Mouse (Mus musculus): ENCODE results near the gene Lad1.

Lad1 gene

GRCm38 (mm10) chr1:135810180-135810579 is 8.2 kb upstream of the Lad1 start:
- DNase-seq: no peak

- peak; percentile 66 for DNase-seq
These were observed 7.3 kb upstream of the Lad1 start for GRCm38 (mm10) chr1:135811016-135811646.

- no peak for DNase-seq
These were observed 6.2 kb upstream of the Lad1 start for GRCm38 (mm10) chr1:135812205-135812604.

GRCm38 (mm10) chr1:135812618-135813017 is 5.8 kb upstream of the Lad1 start:
- no peak for DNase-seq

DNA sequence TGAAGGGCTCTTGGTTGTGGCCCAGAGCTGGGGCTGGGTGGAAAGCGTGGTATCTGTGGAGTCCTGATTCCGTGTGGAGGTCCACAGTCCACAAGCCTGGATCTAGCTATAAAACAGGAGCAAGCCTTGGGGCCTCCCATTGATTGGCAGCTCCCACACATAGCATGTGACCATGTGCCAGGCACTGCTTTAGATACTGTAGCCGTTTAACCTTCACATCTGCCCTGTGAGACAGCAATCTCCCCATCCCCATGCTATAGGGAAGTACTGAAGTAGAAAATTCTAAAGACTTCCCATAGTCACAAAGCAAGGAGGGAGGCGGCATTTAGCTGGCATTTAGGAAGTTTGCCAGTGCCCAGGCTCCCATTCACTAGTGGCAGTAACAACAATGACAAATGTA is 5.3 kb upstream of the Lad1 start:
- DNase-seq: no peak

- no peak for DNase-seq
These were observed 4.6 kb upstream of the Lad1 start for GRCm38 (mm10) chr1:135813687-135814395.

GRCm38 (mm10) chr1:135814531-135814930 is 3.9 kb upstream of the Lad1 start:
- DNase-seq: no peak

DNA sequence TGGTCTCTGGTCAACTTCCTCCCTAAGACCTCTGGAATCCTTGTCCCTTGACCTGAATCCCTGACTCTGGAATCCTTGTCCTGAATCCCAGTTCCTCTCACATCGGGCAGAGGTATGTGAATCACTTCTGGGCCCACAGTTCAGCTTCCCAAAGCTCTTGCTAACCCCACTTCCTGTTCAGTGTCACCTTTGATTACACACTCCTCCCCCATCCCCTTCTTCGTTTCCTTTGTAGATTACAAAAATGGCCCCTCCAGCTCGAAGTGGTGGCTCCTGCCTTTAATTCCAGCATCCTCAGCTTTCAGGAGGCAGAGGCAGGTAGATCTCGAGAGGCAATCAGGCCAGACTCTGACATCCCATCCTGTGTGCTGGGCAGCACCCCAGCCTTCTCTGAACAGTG is 803 bp upstream of the Lad1 start:
- DNase-seq: no peak

DNA sequence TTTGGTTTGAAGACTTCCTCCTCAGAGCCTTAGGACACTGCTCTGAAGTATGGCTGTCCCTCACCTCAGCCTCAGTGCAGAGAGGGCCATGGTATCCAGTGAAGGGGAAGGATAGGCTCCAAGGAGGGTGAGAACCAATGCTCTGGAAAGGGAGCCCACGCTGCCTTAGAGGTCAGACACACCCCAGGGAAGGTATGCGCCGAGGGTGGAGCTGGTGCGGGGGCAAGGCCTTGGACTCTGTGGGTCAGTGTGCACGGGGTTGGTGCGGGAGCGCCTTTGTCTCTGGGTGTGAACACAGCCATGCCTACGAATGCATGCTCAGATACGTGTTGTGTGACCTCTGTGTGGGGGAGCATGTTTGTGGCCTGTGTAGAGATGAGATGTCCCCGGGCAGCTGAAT is 1.7 kb downstream of the Lad1 start:
- DNase-seq: no peak

DNA sequence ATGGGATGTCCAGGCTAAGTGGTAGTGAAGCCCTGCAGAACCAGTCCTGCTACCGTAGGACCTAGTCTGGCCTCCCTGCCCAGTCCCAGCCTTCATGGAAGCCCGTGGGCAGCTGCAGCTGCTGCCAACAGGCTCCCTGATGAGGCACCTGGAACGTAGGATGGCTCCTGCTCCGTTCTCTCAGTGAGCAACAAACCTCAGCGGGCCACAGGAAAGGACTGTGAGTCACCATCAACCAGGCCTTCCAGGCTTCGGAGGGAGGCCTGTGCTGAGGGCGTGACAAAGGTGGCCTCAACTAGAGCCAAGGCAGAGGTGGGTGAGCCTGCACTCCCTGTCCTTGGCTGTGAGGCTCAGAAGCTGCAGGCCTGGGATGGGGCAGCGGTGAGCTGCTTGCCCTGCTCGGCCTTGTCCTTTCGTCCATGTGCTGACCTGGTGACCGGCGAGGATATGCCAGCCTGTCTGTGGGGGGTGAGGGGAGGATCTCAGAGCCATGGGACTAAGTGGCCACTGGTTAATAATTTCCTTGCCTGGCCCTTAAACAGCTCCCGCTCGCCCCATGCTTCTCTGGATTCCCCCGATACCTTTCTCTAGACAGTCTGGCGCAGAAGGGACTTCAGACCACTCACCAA is 2.5 kb downstream of the Lad1 start:
- no peak for DNase-seq

DNA sequence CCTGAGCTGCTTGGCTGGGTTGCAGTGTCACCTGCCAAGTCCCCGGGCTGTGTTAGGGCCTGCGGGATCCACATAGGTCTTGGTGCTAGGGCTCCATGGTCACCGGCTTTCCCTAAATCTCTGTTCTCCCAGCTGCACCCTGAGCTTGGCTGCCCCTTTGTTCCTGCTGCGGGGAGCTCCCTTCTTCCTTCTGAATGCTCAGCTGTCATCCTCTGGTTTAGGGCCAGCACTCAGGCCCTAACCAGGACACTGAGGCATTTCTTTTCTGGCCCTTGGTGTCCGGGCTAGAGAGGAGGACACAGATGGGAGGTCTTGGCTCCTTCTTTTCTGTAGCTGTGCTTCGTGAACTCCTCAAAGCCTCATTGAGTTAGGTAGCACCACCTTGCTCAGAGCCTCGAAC is 3.4 kb downstream of the Lad1 start:
- no peak for DNase-seq

DNA sequence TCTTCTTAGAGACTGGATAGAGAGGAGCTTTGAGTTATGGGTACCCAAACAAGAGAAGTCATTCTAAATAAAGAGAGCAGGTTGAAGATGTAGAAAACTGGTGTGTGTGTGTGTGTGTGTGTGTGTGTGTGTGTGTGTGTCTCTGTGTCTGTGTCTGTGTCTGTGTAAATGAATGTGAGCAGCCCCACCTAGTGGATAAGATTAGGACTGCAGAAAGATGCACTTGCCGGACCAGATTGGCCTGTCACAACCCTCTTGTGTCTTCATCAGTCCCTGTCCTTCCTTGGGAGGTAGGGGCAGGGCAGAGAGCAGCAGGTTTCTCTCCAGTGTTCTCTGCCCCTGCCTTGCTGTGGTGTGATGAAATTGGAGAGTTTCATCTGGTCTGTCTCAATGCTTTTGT is 10.5 kb downstream of the Lad1 start:
- DNase-seq: no peak

DNA sequence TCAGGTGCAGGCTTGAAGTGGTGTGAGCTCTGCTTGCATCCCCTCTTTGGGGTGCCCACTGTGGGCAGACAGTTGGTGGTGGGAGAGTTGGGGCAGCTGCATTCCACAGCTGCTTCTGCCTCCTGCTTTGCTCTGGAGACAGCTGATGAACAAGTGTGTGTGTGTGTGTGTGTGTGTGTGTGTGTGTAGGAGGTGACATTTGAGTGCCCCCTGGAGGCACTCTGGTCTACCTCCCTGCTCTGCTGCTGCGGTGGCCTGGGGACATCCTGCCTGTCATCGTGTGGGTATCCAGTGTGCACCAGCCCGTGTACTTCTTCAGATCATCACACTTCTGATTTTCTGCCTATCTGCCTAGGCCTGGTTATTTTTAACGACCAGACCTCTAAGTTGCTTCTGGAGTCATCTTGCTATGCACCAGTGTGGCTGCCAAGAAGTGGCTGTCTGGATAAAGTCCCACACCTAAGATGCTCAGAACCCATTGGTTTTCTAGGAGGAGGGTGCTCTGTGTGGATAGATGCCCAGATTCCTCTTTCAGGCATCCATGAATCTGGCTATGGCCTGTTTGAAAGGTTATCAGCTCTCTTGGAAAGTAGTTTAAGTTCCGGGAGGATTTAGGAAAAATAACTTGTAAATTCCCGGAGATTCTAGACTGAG is 15.9 kb downstream of the Lad1 start:
- no peak for DNase-seq

- no peak for DNase-seq
These were observed 16.6 kb downstream of the Lad1 start for GRCm38 (mm10) chr1:135834983-135835382.

DNA sequence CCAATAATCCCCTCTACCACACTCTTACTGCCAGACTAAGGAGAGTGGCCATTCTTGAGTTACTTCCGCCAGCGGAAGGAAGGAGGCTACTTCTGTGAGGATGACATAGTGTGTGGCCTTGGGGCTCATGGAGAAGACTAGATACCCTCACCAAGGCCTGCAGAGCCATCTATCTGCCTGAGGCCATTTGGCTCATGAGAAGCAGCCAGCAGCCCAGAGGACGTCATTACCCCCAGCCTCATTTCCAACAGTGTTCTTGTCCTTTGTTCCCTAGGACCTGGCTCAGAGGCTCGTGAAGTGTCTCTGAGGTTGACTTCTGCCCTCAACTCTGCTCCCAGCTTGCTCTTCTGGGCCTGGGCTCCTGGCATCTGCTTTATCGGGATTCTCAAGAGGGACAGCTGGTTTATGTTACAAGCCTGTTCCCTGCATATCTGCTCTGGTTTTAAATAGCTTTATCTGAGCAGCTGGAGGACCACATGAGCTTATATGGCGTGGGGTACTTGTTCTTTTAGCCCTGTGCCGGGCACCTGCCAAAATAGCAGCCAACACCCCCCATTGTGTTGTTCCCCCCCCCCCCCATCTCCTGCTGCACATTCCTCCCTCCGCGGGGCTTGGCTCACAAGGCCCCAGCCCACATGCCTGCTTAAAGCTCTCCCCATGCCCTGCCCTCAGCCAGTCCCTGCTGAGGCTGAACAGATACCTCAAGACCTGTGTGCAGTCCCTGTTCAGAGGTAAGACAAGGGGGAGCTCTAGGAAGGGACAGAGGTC is 17.5 kb downstream of the Lad1 start, which contains the start of gene Tnnt2:
Tnnt2 (plus strand) TSS at position 639 of the 768 bp plus-strand sequence.
- no peak for DNase-seq

DNA sequence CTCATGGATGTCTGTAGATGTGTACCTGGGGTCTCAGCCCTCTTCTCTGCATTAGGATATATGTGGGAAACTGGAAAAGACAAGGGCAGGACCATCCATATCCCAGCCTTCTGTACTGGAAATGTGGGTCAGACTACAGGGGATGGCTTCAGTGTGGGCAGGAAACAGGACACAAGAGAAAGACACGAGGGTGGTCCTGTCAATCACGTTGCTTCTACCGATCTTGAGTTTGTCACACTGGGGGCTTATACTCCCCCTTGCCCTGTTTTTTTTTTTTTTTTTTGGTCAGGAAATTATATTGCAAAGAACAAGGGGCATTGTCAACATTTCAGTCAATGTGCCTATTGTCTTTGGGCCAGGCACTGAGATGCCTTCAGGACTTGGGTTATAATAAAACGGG is 20.2 kb downstream of the Lad1 start:
- no peak for DNase-seq

DNA sequence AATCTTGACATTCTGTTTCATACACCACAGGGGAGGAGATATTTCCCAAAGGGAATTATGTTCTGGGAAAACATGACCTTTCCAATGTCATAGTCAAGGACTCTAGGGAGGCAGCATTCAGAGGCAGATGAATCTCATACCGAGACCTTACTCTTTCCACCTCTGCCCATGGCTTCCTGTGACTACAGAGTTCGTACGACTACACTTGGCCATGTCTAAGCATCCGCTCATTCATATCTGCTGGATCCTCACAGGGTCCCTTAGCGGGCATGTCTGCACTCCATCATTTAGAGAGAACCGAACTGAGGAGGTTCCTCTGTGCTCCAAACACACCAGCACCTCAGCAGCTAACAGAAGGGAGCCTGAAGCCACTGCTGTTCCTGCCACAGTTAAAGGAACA is 20.7 kb downstream of the Lad1 start:
- no peak for DNase-seq

DNA sequence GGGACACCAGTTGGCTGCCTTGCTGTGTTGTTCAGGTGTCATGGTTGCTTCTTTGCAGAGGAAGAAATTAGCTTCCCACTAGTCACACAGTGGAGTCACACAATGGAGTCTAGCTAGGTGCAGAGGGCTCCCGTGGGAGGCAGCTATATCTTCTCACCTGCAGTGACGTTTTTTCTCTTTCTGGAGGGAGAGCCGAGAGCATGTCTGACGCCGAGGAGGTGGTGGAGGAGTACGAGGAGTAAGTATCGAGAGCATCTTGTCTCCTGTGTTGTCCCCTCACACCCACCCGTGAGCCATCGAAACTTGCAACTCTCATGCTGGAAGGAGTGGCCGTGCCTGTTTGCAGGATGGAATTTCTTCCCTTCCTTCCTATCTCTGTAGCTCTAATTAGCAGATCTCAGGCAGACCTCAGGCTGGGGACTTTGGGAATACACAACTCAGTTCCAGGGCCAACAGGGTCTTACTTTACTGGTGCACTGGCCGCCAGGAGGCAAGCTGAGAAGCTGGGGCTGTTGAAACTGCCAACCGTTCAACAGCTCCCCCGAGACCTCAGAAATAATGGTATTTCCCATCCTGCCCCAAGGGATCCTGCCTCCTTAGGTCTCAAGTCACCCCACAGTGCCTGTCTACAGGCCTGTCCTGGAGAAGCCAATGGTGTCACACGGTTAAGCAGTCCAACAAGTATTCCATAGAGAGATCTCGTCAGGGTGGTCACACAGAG is 22.4 kb downstream of the Lad1 start:
- no peak for DNase-seq

- DNase-seq: no peak
These were observed 25.3 kb downstream of the Lad1 start for GRCm38 (mm10) chr1:135843519-135844262.

DNA sequence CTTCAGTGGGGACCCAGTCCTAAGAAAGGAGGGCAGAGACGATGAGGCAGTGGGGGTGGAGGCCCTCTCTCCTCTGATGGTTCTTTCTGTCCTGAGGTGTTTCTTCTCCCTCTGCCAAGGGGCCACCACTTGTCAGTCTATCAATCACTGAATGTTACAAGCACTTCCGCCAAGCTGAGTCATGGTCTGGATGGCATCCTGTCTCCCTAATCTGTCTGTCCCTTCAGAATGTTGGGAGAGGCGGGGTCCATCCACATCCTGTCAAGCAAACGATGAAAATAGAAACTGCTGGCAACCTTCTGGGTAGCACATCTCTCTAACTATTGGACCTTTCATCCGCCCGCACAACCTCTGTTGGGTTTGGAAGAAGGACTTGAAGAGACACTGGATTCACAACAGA is 26.1 kb downstream of the Lad1 start:
- DNase-seq: no peak

- DNase-seq: no peak
These were observed 28.2 kb downstream of the Lad1 start for GRCm38 (mm10) chr1:135846632-135847031.

GRCm38 (mm10) chr1:135847139-135847562 is 28.8 kb downstream of the Lad1 start:
- DNase-seq: peak; percentile 14
